Mouse (Mus musculus): Measurements from ENCODE around the gene Ttc13. TPM values are rescaled to one million over a fixed set of nuclear protein-coding genes. Genes with fewer than 3 reads are reported as not detected.

Gene Ttc13
- total and polyA plus RNA-seq, 3 experiments = 34.0 to 39.1 TPM; not detected in 1

DNA sequence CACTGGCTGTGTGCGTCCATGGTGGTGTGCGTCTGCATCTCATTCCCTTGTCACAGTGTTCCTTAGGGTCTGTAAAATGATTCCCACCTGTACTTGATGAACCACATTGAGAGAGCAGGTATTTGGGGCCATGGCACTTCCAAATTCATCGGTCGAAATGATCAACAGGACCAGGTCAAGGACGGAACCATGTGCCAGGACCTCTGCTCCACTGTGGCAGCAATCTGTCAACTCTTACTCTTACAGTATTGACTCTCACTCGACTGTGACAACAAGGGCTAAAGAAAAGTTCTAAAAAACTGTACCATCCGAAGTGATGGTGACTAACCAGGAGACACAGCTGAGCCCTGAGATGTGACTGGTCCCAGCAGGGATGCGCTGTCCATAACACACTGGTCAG, 33.7 kb upstream of the Ttc13 start:
- Histone ChIP-seq H3K79me2 (ENCODE audit: control insufficient read depth, insufficient read depth, low read length, poor library complexity) (peaks cover 2% of the 10 kb centered on the region; the same call in 1 of the 2 replicates), H3K4me1 (ENCODE audit: control insufficient read depth in 1 of 2, insufficient read depth in 2 of 2, low read length in 2 of 2) (peaks cover 2 to 10% of the 10 kb centered on the region in 2 experiments), H3K36me3 (ENCODE audit: control insufficient read depth in 1 of 2, insufficient read depth in 2 of 2, low read length in 2 of 2) (no peaks in the 10 kb centered on the region; a peak in 1 of 4 replicates), H3K9ac (ENCODE audit: control insufficient read depth, low read depth, low read length, poor library complexity, severe bottlenecking) (no peak overlapping the region), H3K4me3 (ENCODE audit: control insufficient read depth in 1 of 2, insufficient read depth in 1 of 2, low read depth in 2 of 2, low read length in 2 of 2) (no peak overlapping the region), H3K27me3 (ENCODE audit: control insufficient read depth in 1 of 2, insufficient read depth in 2 of 2, low read length in 2 of 2) (no peaks in the 10 kb centered on the region), H3K27ac (ENCODE audit: control insufficient read depth, low read depth, low read length) (no peak overlapping the region), H3K9me3 (replicated peaks; ENCODE audit: insufficient read depth, low read length) (no peaks in the 10 kb centered on the region)
- DNase-seq (ENCODE audit: low read depth, low spot score) = no peak
- TF ChIP-seq TCF12 (IDR thresholded peaks at IDR 0.05; ENCODE audit: low read depth, low read length) = no peak

DNA sequence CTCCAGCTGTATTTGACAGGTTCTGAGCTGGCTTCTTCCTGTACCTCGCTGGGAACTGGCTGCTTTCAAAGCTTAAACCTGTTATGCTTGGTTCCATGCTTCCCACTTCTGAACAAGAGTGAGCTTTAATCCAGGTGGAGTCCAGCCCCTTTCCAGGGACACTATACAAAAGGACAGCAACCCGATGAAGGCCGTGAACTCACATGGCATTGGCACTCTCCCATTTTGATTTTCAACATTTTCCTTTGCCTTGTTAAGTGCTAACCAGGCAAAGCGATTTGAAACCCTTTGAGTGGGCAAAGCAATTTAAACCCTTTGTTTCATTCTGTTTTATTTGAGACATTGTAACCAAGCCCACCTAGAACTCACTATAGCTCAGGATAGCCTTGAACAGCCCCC, 33.0 kb upstream of the Ttc13 start:
- TF ChIP-seq MYB (IDR thresholded peaks at IDR 0.05; ENCODE audit: low read depth, low read length) = no peak
- Histone ChIP-seq H3K79me2 (ENCODE audit: control insufficient read depth, insufficient read depth, low read length, poor library complexity) (peaks cover 2% of the 10 kb centered on the region; the same call in 1 of the 2 replicates), H3K9me3 (replicated peaks; ENCODE audit: insufficient read depth, low read length) (no peaks in the 10 kb centered on the region), H3K4me1 (ENCODE audit: control insufficient read depth in 1 of 2, insufficient read depth in 2 of 2, low read length in 2 of 2) (peaks cover 2 to 10% of the 10 kb centered on the region in 2 experiments), H3K36me3 (ENCODE audit: control insufficient read depth in 1 of 2, insufficient read depth in 2 of 2, low read length in 2 of 2) (no peaks in the 10 kb centered on the region; a peak in 1 of 4 replicates), H3K27me3 (ENCODE audit: control insufficient read depth in 1 of 2, insufficient read depth in 2 of 2, low read length in 2 of 2) (no peaks in the 10 kb centered on the region), H3K4me3 (ENCODE audit: control insufficient read depth in 1 of 2, insufficient read depth in 1 of 2, low read depth in 2 of 2, low read length in 2 of 2) (no peak overlapping the region), H3K27ac (ENCODE audit: control insufficient read depth, low read depth, low read length) (no peak overlapping the region), H3K9ac (ENCODE audit: control insufficient read depth, low read depth, low read length, poor library complexity, severe bottlenecking) (no peak overlapping the region)
- no peak for DNase-seq (ENCODE audit: low read depth, low spot score)

GRCm38 (mm10) chr8:124754101-124754791, 32.5 kb upstream of the Ttc13 start:
- H3K27ac ChIP-seq (ENCODE audit: control insufficient read depth, low read depth, low read length) = no peak overlapping the region

GRCm38 (mm10) chr8:124752325-124752862, 30.6 kb upstream of the Ttc13 start:
- TF ChIP-seq SIN3A (IDR thresholded peaks at IDR 0.05; ENCODE audit: low read length) = no peak
- TF ChIP-seq KAT2A (conservative IDR thresholded peaks at IDR 0.05; ENCODE audit: low read depth, low read length) = no peak
- no peak for TF ChIP-seq RAD21 (IDR thresholded peaks at IDR 0.05; ENCODE audit: low read depth, low read length)
- no peak for TF ChIP-seq USF2 (IDR thresholded peaks at IDR 0.05; ENCODE audit: borderline replicate concordance in 1 of 2, insufficient read depth in 1 of 2, low read depth in 1 of 2, low read length in 2 of 2)
- no peak for TF ChIP-seq ELF1 (IDR thresholded peaks at IDR 0.05; ENCODE audit: low read depth, low read length)
- H3K4me3 ChIP-seq (ENCODE audit: control insufficient read depth in 1 of 2, insufficient read depth in 1 of 2, low read depth in 2 of 2, low read length in 2 of 2) = no peak overlapping the region
- H3K27ac ChIP-seq (ENCODE audit: control insufficient read depth, low read depth, low read length) = no peak overlapping the region
- H3K4me1 ChIP-seq (ENCODE audit: control insufficient read depth in 1 of 2, insufficient read depth in 2 of 2, low read length in 2 of 2) = peaks cover 2 to 10% of the 10 kb centered on the region in 2 experiments
- no peaks in the 10 kb centered on the region; a peak in 1 of 4 replicates for H3K36me3 ChIP-seq (ENCODE audit: control insufficient read depth in 1 of 2, insufficient read depth in 2 of 2, low read length in 2 of 2)
- no peaks in the 10 kb centered on the region for H3K9me3 ChIP-seq (replicated peaks; ENCODE audit: insufficient read depth, low read length)
- peaks cover 2% of the 10 kb centered on the region; the same call in 1 of the 2 replicates for H3K79me2 ChIP-seq (ENCODE audit: control insufficient read depth, insufficient read depth, low read length, poor library complexity)
- no peaks in the 10 kb centered on the region for H3K27me3 ChIP-seq (ENCODE audit: control insufficient read depth in 1 of 2, insufficient read depth in 2 of 2, low read length in 2 of 2)
- no peak for DNase-seq (ENCODE audit: low read depth, low spot score)
- no peak overlapping the region for H3K9ac ChIP-seq (ENCODE audit: control insufficient read depth, low read depth, low read length, poor library complexity, severe bottlenecking)

More at GRCm38 (mm10) chr8:124754101-124754791, 32.5 kb upstream of the Ttc13 start:
- DNase-seq (ENCODE audit: low read depth, low spot score) = no peak
- H3K4me3 ChIP-seq (ENCODE audit: control insufficient read depth in 1 of 2, insufficient read depth in 1 of 2, low read depth in 2 of 2, low read length in 2 of 2) = no peak overlapping the region
- TF ChIP-seq NRF1 (IDR thresholded peaks at IDR 0.05; ENCODE audit: insufficient read depth, low read depth, low read length, poor library complexity, severe bottlenecking) (no peak), ELF1 (IDR thresholded peaks at IDR 0.05; ENCODE audit: low read depth, low read length) (no peak), POLR2AphosphoS2 (IDR thresholded peaks at IDR 0.05; ENCODE audit: low read length) (no peak), POLR2A (IDR thresholded peaks at IDR 0.05; ENCODE audit: control insufficient read depth in 1 of 2, insufficient read depth in 1 of 2, low read depth in 1 of 2, low read length in 2 of 2, poor library complexity in 1 of 2) (no peak), RCOR1 (IDR thresholded peaks at IDR 0.05; ENCODE audit: low read depth, low read length) (no peak), TAL1 (IDR thresholded peaks at IDR 0.05; ENCODE audit: low read length) (no peak), ZKSCAN1 (IDR thresholded peaks at IDR 0.05; ENCODE audit: low read depth, low read length) (no peak), RAD21 (IDR thresholded peaks at IDR 0.05; ENCODE audit: low read depth, low read length) (no peak), HCFC1 (IDR thresholded peaks at IDR 0.05; ENCODE audit: low read depth, low read length) (no peak), SIN3A (IDR thresholded peaks at IDR 0.05; ENCODE audit: low read length) (no peak), ETS1 (IDR thresholded peaks at IDR 0.05; ENCODE audit: low read depth, low read length) (no peak)
- no peaks in the 10 kb centered on the region for H3K27me3 ChIP-seq (ENCODE audit: control insufficient read depth in 1 of 2, insufficient read depth in 2 of 2, low read length in 2 of 2)
- peaks cover 2 to 10% of the 10 kb centered on the region in 2 experiments for H3K4me1 ChIP-seq (ENCODE audit: control insufficient read depth in 1 of 2, insufficient read depth in 2 of 2, low read length in 2 of 2)
- H3K79me2 ChIP-seq (ENCODE audit: control insufficient read depth, insufficient read depth, low read length, poor library complexity) = peaks cover 2% of the 10 kb centered on the region; the same call in 1 of the 2 replicates
- no peak overlapping the region for H3K9ac ChIP-seq (ENCODE audit: control insufficient read depth, low read depth, low read length, poor library complexity, severe bottlenecking)
- H3K36me3 ChIP-seq (ENCODE audit: control insufficient read depth in 1 of 2, insufficient read depth in 2 of 2, low read length in 2 of 2) = no peaks in the 10 kb centered on the region; a peak in 1 of 4 replicates
- no peaks in the 10 kb centered on the region for H3K9me3 ChIP-seq (replicated peaks; ENCODE audit: insufficient read depth, low read length)
